Mouse (Mus musculus): ENCODE data around the gene Atp6v1a.

Atp6v1a gene

DNA sequence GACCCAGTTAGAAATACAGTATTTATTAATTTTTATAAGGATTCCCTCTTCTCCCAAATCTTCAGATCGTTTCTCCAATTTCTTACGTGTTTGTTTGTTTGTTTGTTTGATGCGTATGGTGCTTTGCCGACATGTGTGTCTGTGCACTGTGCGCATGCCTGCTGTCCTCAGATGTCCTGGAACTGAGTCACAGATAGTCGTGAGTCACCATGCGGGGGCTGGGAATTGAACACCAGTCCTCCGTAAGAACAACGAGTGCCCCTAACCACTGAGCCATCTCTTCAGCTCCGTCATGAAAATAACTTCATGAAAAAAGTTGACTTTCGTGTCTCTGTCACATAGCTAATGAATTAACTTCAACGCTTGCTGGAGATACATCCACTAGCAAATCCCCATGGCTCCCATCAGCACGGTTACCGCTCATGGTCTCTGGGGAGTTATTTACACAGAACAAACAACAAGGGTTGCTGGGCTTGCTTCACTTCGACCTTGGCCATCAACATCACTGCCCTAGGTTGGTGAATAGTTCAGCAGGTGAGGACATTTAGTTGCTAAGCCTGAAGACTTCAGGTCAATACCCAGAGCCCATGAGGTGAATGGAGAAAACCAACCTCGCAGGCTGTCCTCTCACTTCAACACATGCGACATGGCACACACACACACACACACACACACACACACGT is 78.8 kb downstream of the Atp6v1a start:
- no peak for DNase-seq (ENCODE audit: low spot score)

GRCm38 (mm10) chr16:44058745-44059144 is 80.8 kb downstream of the Atp6v1a start:
- peak; percentile 65 for DNase-seq (ENCODE audit: low spot score)

DNA sequence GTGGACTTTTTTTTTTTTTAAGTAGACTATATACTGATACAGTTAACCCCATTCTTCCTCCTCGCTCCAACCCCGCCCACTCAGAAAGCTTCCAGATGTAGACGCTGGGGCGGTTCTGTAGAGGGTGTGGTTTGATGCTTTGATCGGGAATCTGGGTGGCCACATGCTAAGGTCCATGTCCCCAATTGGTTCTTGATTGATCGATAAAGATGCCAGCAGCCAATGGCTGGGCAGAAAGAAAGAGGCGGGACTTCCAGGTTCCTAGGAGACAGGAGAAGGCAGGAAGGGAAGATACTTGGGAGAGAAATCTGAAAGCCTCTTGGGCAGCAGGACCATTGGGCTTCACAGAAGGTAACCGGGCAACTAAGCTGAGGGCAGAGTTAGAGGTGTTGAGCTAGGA is 83.7 kb downstream of the Atp6v1a start:
- DNase-seq (ENCODE audit: low spot score), result no peak

- DNase-seq (ENCODE audit: low spot score), result no peak
Observed at GRCm38 (mm10) chr16:44053265-44053664, 86.2 kb downstream of the Atp6v1a start.

DNA sequence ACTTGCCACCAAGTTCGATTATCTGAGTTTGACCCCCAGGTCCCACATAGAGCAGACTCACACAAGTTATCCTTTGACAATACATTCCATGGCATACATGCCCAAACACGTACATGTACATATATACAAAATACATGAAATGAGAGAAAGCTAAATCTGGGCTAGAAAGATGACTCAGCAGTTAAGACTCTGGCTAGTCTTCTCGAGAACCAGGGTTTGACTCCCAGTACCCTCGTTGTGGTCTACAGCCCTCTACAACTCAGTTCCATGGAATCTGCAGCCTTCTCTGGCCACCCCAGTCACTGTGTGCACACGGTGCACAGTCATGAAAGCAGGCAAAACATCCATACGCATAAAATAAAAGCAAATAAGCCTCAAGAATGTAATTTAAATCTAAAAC is 87.1 kb downstream of the Atp6v1a start:
- no peak for DNase-seq (ENCODE audit: low spot score)

- no peak for DNase-seq (ENCODE audit: low spot score)
Observed at GRCm38 (mm10) chr16:44050139-44050538, 89.4 kb downstream of the Atp6v1a start.

DNA sequence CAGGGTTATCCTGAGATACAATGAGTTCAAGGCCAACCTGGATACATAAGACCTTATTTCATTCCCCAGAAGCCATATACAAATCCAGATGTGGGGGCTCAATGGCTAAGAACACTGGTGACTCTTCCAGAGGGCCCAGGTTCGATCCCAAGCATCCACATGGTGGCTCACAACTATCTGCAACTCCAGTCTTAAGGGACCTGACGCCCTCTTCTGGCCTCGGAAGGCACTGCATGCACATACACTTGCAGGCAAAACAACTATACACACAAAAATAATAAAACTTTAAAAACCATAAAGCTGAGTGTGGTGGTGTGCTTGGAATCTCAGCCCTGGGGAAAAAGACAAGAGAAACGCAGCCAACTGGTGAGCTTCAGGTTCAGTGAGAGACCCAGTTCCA is 100.4 kb downstream of the Atp6v1a start:
- no peak for DNase-seq (ENCODE audit: low spot score)
